17 mouse cellular contexts compared by ENCODE assay signal in genomic region chr17:11765581-11765980, GRCm38 (mm10).
"Had no signal": no experiment of that assay in that cellular context is flagged by ENCODE, and none has a peak within 500 bp of the region (broad histone marks: within the 10 kb centered on the region; RNA-seq: fewer than 3 reads in every experiment).

No protein-coding gene starts in this region.

- H3K27ac ChIP-seq: liver, embryonic 15.5 days; lung, embryonic 15.5 days; macrophage; midbrain, embryonic 12.5 days; neural tube, embryonic 12.5 days; stomach, embryonic 15.5 days; stomach, postnatal 0 days had no signal

- H3K9ac ChIP-seq: liver, embryonic 15.5 days; liver, postnatal 0 days; lung, embryonic 15.5 days; midbrain, embryonic 12.5 days; neural tube, embryonic 12.5 days; stomach, embryonic 15.5 days had no signal

- H3K36me3 ChIP-seq: liver, embryonic 15.5 days; lung, embryonic 15.5 days; midbrain, embryonic 12.5 days; neural tube, embryonic 12.5 days; stomach, embryonic 15.5 days had no signal

- H3K27me3 ChIP-seq: liver, embryonic 15.5 days; lung, embryonic 15.5 days; megakaryocyte, embryonic 14.5 days; midbrain, embryonic 12.5 days; neural tube, embryonic 12.5 days; stomach, embryonic 15.5 days had no signal

- H3K4me1 ChIP-seq: liver, embryonic 15.5 days; lung, embryonic 15.5 days; megakaryocyte, embryonic 14.5 days; neural tube, embryonic 12.5 days; stomach, embryonic 15.5 days had no signal

- ATAC-seq: liver, postnatal 0 days; lung, postnatal 0 days had no signal

- H3K4me3 ChIP-seq: liver, embryonic 15.5 days; lung, embryonic 15.5 days; megakaryocyte, embryonic 14.5 days; midbrain, embryonic 12.5 days; neural tube, embryonic 12.5 days; stomach, embryonic 15.5 days had no signal

- H3K4me2 ChIP-seq: liver, embryonic 15.5 days; lung, embryonic 15.5 days; midbrain, embryonic 12.5 days; neural tube, embryonic 12.5 days; stomach, embryonic 15.5 days had no signal

- DNase-seq: liver, postnatal 0 days; lung, adult 2 months; lung, postnatal 14 days; lung, postnatal 36 days; right cerebral cortex, postnatal 14 days; thymus, adult 2 months; thymus, postnatal 25 days; thymus, postnatal 4 days had no signal

- H3K9me3 ChIP-seq: liver, embryonic 15.5 days; lung, embryonic 15.5 days; midbrain, embryonic 12.5 days; neural tube, embryonic 12.5 days; stomach, embryonic 15.5 days had no signal
